Mouse (Mus musculus): Measurements from ENCODE around the gene Ndufs7. TPM values are rescaled to one million over a fixed set of nuclear protein-coding genes. Genes with fewer than 3 reads are reported as not detected.

The Ndufs7 gene
- polyA plus RNA-seq, 1 experiment from 2014 or later: 31.2 TPM

DNA sequence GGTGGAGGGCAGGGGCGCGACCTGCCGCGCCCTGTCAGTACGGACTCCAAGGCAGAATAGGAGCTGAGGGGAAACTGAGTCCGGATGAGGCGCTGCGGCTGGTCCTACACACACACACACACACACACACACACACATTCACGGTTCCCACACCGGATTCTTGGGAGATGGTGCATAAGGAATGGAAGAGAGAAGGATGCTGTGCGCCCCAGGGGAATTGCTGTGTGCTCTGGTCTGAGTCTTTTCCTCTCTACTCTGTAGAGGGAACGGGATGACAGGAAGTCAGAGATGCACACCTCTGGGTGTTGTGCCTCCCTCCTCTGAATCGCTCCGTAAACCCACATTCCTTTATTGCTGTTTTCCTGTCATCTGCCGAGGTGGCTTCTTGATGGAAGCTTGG is 50.4 kb downstream of the Ndufs7 start:
- WGBS (ENCODE audit: missing documents): 24% methylated on average over 15 of the region's 15 CpGs
- no peaks in the 10 kb centered on the region for H3K79me2 ChIP-seq (ENCODE audit: inconsistent target)
- peaks cover 5% of the 10 kb centered on the region for H3K36me3 ChIP-seq (ENCODE audit: inconsistent target)
- H3K27ac ChIP-seq: no peak overlapping the region
- H3K4me3 ChIP-seq (ENCODE audit: inconsistent target): no peak overlapping the region

DNA sequence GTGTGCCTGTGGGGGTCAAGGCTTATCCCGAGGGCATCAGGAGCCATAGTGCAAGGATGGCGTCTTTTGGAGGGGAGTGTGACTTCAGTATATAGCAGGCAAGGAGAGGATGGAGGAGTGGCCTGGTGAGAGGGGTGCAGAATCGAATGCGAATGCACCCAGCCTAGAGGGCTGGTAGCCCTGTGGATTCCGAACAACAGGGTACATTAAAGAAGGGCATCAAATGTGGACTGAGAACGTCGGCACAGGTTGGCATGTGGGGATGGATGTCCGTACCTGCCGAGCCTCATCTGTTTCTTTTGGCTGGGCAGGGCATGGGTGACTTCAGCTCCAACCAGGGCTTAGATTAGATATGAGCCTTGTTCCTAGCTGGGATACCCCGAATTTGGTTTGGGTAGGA is 50.9 kb downstream of the Ndufs7 start:
- Histone ChIP-seq H3K36me3 (ENCODE audit: inconsistent target) (no peaks in the 10 kb centered on the region; the same call in 1 of the 2 replicates), H3K79me2 (ENCODE audit: inconsistent target) (no peaks in the 10 kb centered on the region), H3K27ac (no peak overlapping the region), H3K4me3 (ENCODE audit: inconsistent target) (no peak overlapping the region)
- WGBS (ENCODE audit: missing documents): 56% methylated on average over 10 of the region's 10 CpGs

- Histone ChIP-seq H3K4me3 (ENCODE audit: inconsistent target) (no peak overlapping the region), H3K27ac (no peak overlapping the region), H3K36me3 (ENCODE audit: inconsistent target) (no peaks in the 10 kb centered on the region), H3K79me2 (ENCODE audit: inconsistent target) (no peaks in the 10 kb centered on the region)
- 73% methylated on average over 10 of the region's 11 CpGs for WGBS (ENCODE audit: missing documents)
Measured at GRCm38 (mm10) chr10:80300672-80301181, 51.8 kb downstream of the Ndufs7 start.

GRCm38 (mm10) chr10:80301256-80302081 is 52.5 kb downstream of the Ndufs7 start:
- H3K4me3 ChIP-seq (ENCODE audit: inconsistent target): no peak overlapping the region
- H3K36me3 ChIP-seq (ENCODE audit: inconsistent target): no peaks in the 10 kb centered on the region
- WGBS (ENCODE audit: missing documents): 83% methylated on average over 9 of the region's 10 CpGs

DNA sequence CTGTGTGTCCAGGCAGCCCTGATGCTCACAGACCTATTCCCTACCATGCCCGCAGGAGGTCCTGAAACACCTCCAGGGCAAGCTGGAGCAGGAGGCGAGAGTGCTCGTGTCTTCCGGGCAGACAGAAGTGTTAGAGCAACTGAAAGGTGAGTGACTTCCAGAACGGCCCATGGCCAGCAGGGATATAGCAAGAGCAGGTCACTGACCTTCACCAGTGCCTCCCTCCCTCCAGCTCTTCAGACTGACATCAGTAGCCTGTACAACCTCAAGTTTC is 53.1 kb downstream of the Ndufs7 start:
- Histone ChIP-seq H3K36me3 (ENCODE audit: inconsistent target) (no peaks in the 10 kb centered on the region), H3K79me2 (ENCODE audit: inconsistent target) (no peaks in the 10 kb centered on the region), H3K27ac (no peak overlapping the region), H3K4me3 (ENCODE audit: inconsistent target) (no peak overlapping the region)
- WGBS (ENCODE audit: missing documents): 89% methylated on average over 5 of the region's 5 CpGs

More at GRCm38 (mm10) chr10:80301256-80302081, 52.5 kb downstream of the Ndufs7 start:
- Histone ChIP-seq H3K79me2 (ENCODE audit: inconsistent target) (no peaks in the 10 kb centered on the region), H3K27ac (no peak overlapping the region)

DNA sequence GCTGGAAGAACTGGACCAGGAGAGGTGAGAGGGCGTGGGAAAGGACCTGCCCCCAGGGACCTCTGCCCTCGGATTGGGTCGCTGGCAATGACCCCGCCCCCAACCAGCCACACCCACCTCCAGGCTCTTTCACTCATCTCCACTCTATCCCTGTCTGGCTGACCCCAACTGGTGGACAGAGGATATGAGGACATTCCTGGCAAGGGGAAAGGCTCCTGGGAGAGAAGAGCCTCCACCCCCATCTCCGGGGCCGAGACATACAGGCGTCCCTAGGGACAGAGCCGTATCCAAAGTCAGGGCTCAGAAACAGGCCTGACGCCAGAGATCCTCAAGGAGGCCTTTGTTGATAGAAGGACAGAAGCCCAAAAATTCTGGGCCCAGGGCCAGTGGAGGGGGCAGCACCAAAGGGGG is 53.6 kb downstream of the Ndufs7 start:
- Histone ChIP-seq H3K79me2 (ENCODE audit: inconsistent target) (no peaks in the 10 kb centered on the region), H3K27ac (no peak overlapping the region), H3K36me3 (ENCODE audit: inconsistent target) (no peaks in the 10 kb centered on the region), H3K4me3 (ENCODE audit: inconsistent target) (no peak overlapping the region)
- 72% methylated on average over 8 of the region's 9 CpGs for WGBS (ENCODE audit: missing documents)

DNA sequence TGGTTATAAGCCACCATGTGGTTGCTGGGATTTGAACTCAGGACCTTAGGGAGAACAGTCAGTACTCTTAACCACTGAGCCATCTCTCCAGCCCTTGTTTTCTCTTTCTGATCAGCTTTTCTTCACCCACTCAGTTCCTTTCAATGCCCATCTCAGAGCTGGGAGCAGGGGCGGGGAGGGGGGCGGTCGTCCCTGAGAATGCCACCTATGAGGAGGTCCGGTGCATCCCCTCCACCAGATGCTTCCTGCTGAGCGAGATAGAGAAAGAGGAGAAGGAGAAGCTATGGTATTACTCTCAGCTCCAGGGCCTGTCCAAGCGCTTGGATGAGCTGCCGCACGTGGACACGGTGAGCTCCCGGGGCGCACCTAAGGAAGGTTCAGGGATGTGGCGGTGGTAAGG is 55.5 kb downstream of the Ndufs7 start:
- no peaks in the 10 kb centered on the region for H3K36me3 ChIP-seq (ENCODE audit: inconsistent target)
- H3K4me3 ChIP-seq (ENCODE audit: inconsistent target): no peak overlapping the region
- H3K79me2 ChIP-seq (ENCODE audit: inconsistent target): no peaks in the 10 kb centered on the region
- H3K27ac ChIP-seq: no peak overlapping the region
- WGBS (ENCODE audit: missing documents): 6% methylated on average over 12 of the region's 12 CpGs

- H3K27ac ChIP-seq: no peak overlapping the region
- no peaks in the 10 kb centered on the region for H3K79me2 ChIP-seq (ENCODE audit: inconsistent target)
- no peak overlapping the region for H3K4me3 ChIP-seq (ENCODE audit: inconsistent target)
- 2% methylated on average over 25 of the region's 25 CpGs for WGBS (ENCODE audit: missing documents)
- no peaks in the 10 kb centered on the region for H3K36me3 ChIP-seq (ENCODE audit: inconsistent target)
Measured at GRCm38 (mm10) chr10:80304862-80305261, 55.9 kb downstream of the Ndufs7 start.

Other genes starting within 250 kb of the Ndufs7 start
- gene Arhgap45, start 232.5 kb upstream of the Ndufs7 start, polyA plus RNA-seq (2018): 56.2 to 124 TPM (median 74.2 TPM) in 3 replicates
- 51.6 to 65.8 TPM (median 54.3 TPM) in 3 replicates for gene Polr2e, start 209.3 kb upstream of the Ndufs7 start, polyA plus RNA-seq (2018)
- gene Gpx4, start 202.0 kb upstream of the Ndufs7 start, polyA plus RNA-seq (2018): 427 to 512 TPM (median 481 TPM) in 3 replicates
- 23.7 to 43.6 TPM (median 42.5 TPM) in 3 replicates for gene Sbno2, start 143.6 kb upstream of the Ndufs7 start, polyA plus RNA-seq (2018)
- gene Stk11, start 133.3 kb upstream of the Ndufs7 start, polyA plus RNA-seq (2018): 72.6 to 106 TPM (median 79.6 TPM) in 3 replicates
- gene Atp5d, start 110.5 kb upstream of the Ndufs7 start, polyA plus RNA-seq (2018): 68.4 to 213 TPM (median 169 TPM) in 3 replicates
- 1.9 to 3.0 TPM (median 2.4 TPM) in 3 replicates for gene Cbarp, start 108.3 kb upstream of the Ndufs7 start, polyA plus RNA-seq (2018)
- 16.3 to 36.3 TPM (median 20.3 TPM) in 3 replicates for gene Midn, start 100.8 kb upstream of the Ndufs7 start, polyA plus RNA-seq (2018)
- 17.6 to 31.0 TPM (median 19.0 TPM) in 3 replicates for gene Cirbp, start 83.1 kb upstream of the Ndufs7 start, polyA plus RNA-seq (2018)
- gene 1600002K03Rik, start 76.2 kb upstream of the Ndufs7 start, polyA plus RNA-seq (2018): 4.4 to 19.3 TPM (median 13.3 TPM) in 3 replicates
- gene Efna2, start 69.6 kb upstream of the Ndufs7 start, polyA plus RNA-seq (2018): 0.11 to 0.29 TPM (median 0.26 TPM) in 3 replicates
- gene Mum1, start 22.7 kb upstream of the Ndufs7 start, polyA plus RNA-seq (2018): 5.1 to 14.8 TPM (median 7.6 TPM) in 3 replicates
- gene Gamt, start 11.9 kb downstream of the Ndufs7 start, polyA plus RNA-seq (2018): 8.2 to 24.0 TPM (median 13.8 TPM) in 3 replicates
- gene Dazap1, start 12.4 kb downstream of the Ndufs7 start, polyA plus RNA-seq (2018): 75.1 to 96.3 TPM (median 76.2 TPM) in 3 replicates
- gene Rps15, start 43.3 kb downstream of the Ndufs7 start, polyA plus RNA-seq (2018): 1,044 to 2,135 TPM (median 1,962 TPM) in 3 replicates
- gene Apc2, start 46.9 kb downstream of the Ndufs7 start, polyA plus RNA-seq (2018): 0.03 to 0.13 TPM (median 0.06 TPM) in 3 replicates
- gene 2310011J03Rik, start 71.4 kb downstream of the Ndufs7 start, polyA plus RNA-seq (2018): 20.5 to 43.3 TPM (median 41.4 TPM) in 3 replicates
- gene Pcsk4, start 80.4 kb downstream of the Ndufs7 start, polyA plus RNA-seq (2018): 0.36 to 0.99 TPM (median 0.64 TPM) in 3 replicates
- gene Reep6, start 80.8 kb downstream of the Ndufs7 start, polyA plus RNA-seq (2018): 0.14 to 0.42 TPM (median 0.14 TPM) in 3 replicates
- gene Adamtsl5, start 99.3 kb downstream of the Ndufs7 start, polyA plus RNA-seq (2018): 4.7 to 10.2 TPM (median 8.1 TPM) in 3 replicates
- gene Plk5, start 107.3 kb downstream of the Ndufs7 start, polyA plus RNA-seq (2018): not detected in 3 replicates
- gene Mex3d, start 138.5 kb downstream of the Ndufs7 start, polyA plus RNA-seq (2018): 4.1 to 6.2 TPM (median 6.0 TPM) in 3 replicates
- 64.4 to 92.6 TPM (median 64.4 TPM) in 3 replicates for gene Mbd3, start 150.4 kb downstream of the Ndufs7 start, polyA plus RNA-seq (2018)
- gene Uqcr11, start 157.7 kb downstream of the Ndufs7 start, polyA plus RNA-seq (2018): 150 to 306 TPM (median 241 TPM) in 3 replicates
- 9.2 to 21.5 TPM (median 17.0 TPM) in 3 replicates for gene Tcf3, start 184.5 kb downstream of the Ndufs7 start, polyA plus RNA-seq (2018)
- gene Onecut3, start 245.7 kb downstream of the Ndufs7 start, polyA plus RNA-seq (2018): not detected in 3 replicates

All from macrophage (primary cell).